Mouse (Mus musculus) midbrain, postnatal 0 days (tissue): Measurements from ENCODE around the gene Prr7. TPM values are rescaled to one million over a fixed set of nuclear protein-coding genes. Genes with fewer than 3 reads are reported as not detected.
A peak's percentile ranks its signal among the peaks of the same experiment; 100 is the strongest.

Experiments used
- ATAC-seq: fragments of 200-750 bp; cut with Nextera tagmentation; 2 replicates; pipeline ENCODE4 v1.8.0; 2017; ENCODE audit warnings: moderate number of reproducible peaks, mild to moderate bottlenecking, moderate TSS enrichment, moderate library complexity; ENCODE audit not compliant: low FRiP score
- DNase-seq: peaks from one replicate; pipeline ENCODE4 v3.0.0-alpha.2; 2015; ENCODE audit warnings: low spot score
- H3K27ac ChIP-seq: fragments of 300-500 bp; sonication (generic); 2 replicates; pipeline ENCODE4 v1.5.1; 2014; ENCODE audit warnings: low read depth, mild to moderate bottlenecking, low read length, mixed read lengths
- H3K27me3 ChIP-seq: fragments of 300-500 bp; sonication (generic); 2 replicates; pipeline ENCODE4 v1.6.1; 2014; ENCODE audit warnings: low read length, control low read depth, mixed read lengths; ENCODE audit not compliant: insufficient read depth
- H3K36me3 ChIP-seq: fragments of 300-500 bp; sonication (generic); 2 replicates; pipeline ENCODE4 v1.6.1; 2014; ENCODE audit warnings: low read length, control low read depth, mixed read lengths; ENCODE audit not compliant: insufficient read depth
- H3K4me1 ChIP-seq: fragments of 300-500 bp; sonication (generic); 2 replicates; pipeline ENCODE4 v1.6.1; 2014; ENCODE audit warnings: mild to moderate bottlenecking, control low read depth, antibody characterized with exemption, low read length, mixed read lengths; ENCODE audit not compliant: insufficient read depth
- H3K4me2 ChIP-seq: fragments of 300-500 bp; sonication (generic); 2 replicates; pipeline ENCODE4 v1.6.1; 2014; ENCODE audit warnings: low read depth, mild to moderate bottlenecking, low read length, mixed read lengths; ENCODE audit not compliant: poor library complexity, severe bottlenecking
- H3K4me3 ChIP-seq: fragments of 300-500 bp; sonication (generic); 2 replicates; pipeline ENCODE4 v1.5.1; 2014; ENCODE audit warnings: low read depth, mild to moderate bottlenecking, low read length, moderate library complexity
- H3K9ac ChIP-seq: fragments of 300-500 bp; sonication (generic); replicated peaks from 2 replicates; pipeline ENCODE4 v1.6.1; 2014; ENCODE audit warnings: mild to moderate bottlenecking, low read length, moderate library complexity, mixed read lengths; ENCODE audit not compliant: poor library complexity, severe bottlenecking
- H3K9me3 ChIP-seq: fragments of 300-500 bp; sonication (generic); 2 replicates; pipeline ENCODE4 v1.6.1; 2016; ENCODE audit warnings: low read length, control low read depth
- CTCF ChIP-seq: IDR thresholded peaks from 2 replicates; pipeline ENCODE4 v1.5.1; 2016; ENCODE audit warnings: antibody characterized with exemption, mild to moderate bottlenecking
- WGBS: fragments of 180-500 bp; shearing (Covaris S2); extraction: QIAGEN DNeasy Blood & Tissue Kit; methylation state at CpG from one replicate; pipeline ENCODE4 v1.1.7; 2014; 5-methylcytosine and 5-hydroxymethylcytosine counted together
- polyA plus RNA-seq: library from polyadenylated mRNA; unstranded; fragments of >200 nt; fragmentation: Nextera tagmentation; extraction: Ambion mirVana; gene quantifications from 2 replicates; pipeline ENCODE4 v1.2.1, GENCODE M21; 2015
- total RNA-seq: library from RNA; depleted of rRNA; stranded (reverse); fragments of >200 nt; gene quantifications from 2 replicates; pipeline ENCODE4 v1.2.3, GENCODE M21; 2014

The Prr7 gene
- total and polyA plus RNA-seq, 2 experiments from 2014 or later, result 8.1 to 131 TPM

GRCm38 (mm10) chr13:55484520-55485088, 20.5 kb downstream of the Prr7 start:
- DNase-seq (no peak), ATAC-seq (no peak)
- H3K9me3 ChIP-seq, result no peaks in the 10 kb centered on the region
- peaks cover 11% of the 10 kb centered on the region; the same call in 1 of the 2 replicates for H3K4me1 ChIP-seq
- peaks cover 34% of the 10 kb centered on the region for H3K36me3 ChIP-seq
- peak overlapping the region; percentile 98 for H3K9ac ChIP-seq
- 14% methylated on average over 6 of the region's 7 CpGs for WGBS
- peak overlapping the region; percentile 75 for H3K27ac ChIP-seq
- H3K4me2 ChIP-seq, result peak overlapping the region; percentile 97
- H3K27me3 ChIP-seq, result no peaks in the 10 kb centered on the region
- no peak for TF ChIP-seq CTCF
- H3K4me3 ChIP-seq, result peak overlapping the region; percentile 75

GRCm38 (mm10) chr13:55486029-55486794, 22.1 kb downstream of the Prr7 start:
- H3K9me3 ChIP-seq, result no peaks in the 10 kb centered on the region
- H3K4me1 ChIP-seq, result peaks cover 11% of the 10 kb centered on the region; the same call in 1 of the 2 replicates
- DNase-seq (no peak), ATAC-seq (no peak)
- peak overlapping the region; percentile 97 for H3K4me2 ChIP-seq
- H3K9ac ChIP-seq, result peak overlapping the region; percentile 98
- peak overlapping the region; percentile 75 for H3K4me3 ChIP-seq
- peak overlapping the region; percentile 99 for H3K27ac ChIP-seq
- H3K36me3 ChIP-seq, result peaks cover 20% of the 10 kb centered on the region
- no peak for TF ChIP-seq CTCF
- no peaks in the 10 kb centered on the region for H3K27me3 ChIP-seq
- WGBS, result 19% methylated on average over 14 of the region's 14 CpGs

GRCm38 (mm10) chr13:55486916-55487577, 23.0 kb downstream of the Prr7 start:
- peak overlapping the region; percentile 99 for H3K27ac ChIP-seq
- peaks cover 11% of the 10 kb centered on the region; the same call in 1 of the 2 replicates for H3K4me1 ChIP-seq
- peak overlapping the region; percentile 97 for H3K4me2 ChIP-seq
- WGBS, result under 1% methylated on average over 28 of the region's 29 CpGs
- no peaks in the 10 kb centered on the region for H3K9me3 ChIP-seq
- ATAC-seq, result peak; percentile 42
- TF ChIP-seq CTCF, result no peak
- no peaks in the 10 kb centered on the region for H3K27me3 ChIP-seq
- DNase-seq, result peak; percentile 63
- H3K36me3 ChIP-seq, result peaks cover 11% of the 10 kb centered on the region
- H3K4me3 ChIP-seq, result peak overlapping the region; percentile 75
- H3K9ac ChIP-seq, result peak overlapping the region; percentile 98

- Histone ChIP-seq H3K4me1 (peaks cover 7% of the 10 kb centered on the region; the same call in 1 of the 2 replicates), H3K4me3 (peak within 1 kb of the TSS; percentile 75), H3K27ac (peak within 1 kb of the TSS; percentile 99), H3K4me2 (peak within 1 kb of the TSS; percentile 97), H3K36me3 (peaks cover 3% of the 10 kb centered on the region; the same call in 1 of the 2 replicates), H3K9ac (peak within 1 kb of the TSS; percentile 98), H3K9me3 (no peaks in the 10 kb centered on the region), H3K27me3 (no peaks in the 10 kb centered on the region)
- no peak for TF ChIP-seq CTCF
- WGBS, result under 1% methylated on average over 30 of the region's 83 CpGs
- DNase-seq (peak; percentile 81), ATAC-seq (peak; percentile 84)
Measured at GRCm38 (mm10) chr13:55487578-55488498, 23.8 kb downstream of the Prr7 start, which contains the start of gene Dbn1. TSS of gene Dbn1 (minus strand) at chr13:55488111.

GRCm38 (mm10) chr13:55494257-55494656, 30.2 kb downstream of the Prr7 start:
- peak; percentile 17; the same call in 1 of the 2 replicates for TF ChIP-seq CTCF
- no peak overlapping the region for H3K27ac ChIP-seq
- H3K4me1 ChIP-seq, result peaks cover 4% of the 10 kb centered on the region
- H3K4me2 ChIP-seq, result no peak overlapping the region
- ATAC-seq (no peak), DNase-seq (no peak)
- no peak overlapping the region for H3K4me3 ChIP-seq
- H3K9me3 ChIP-seq, result no peaks in the 10 kb centered on the region
- H3K36me3 ChIP-seq, result peaks cover 6% of the 10 kb centered on the region; the same call in 1 of the 2 replicates
- WGBS, result 20% methylated on average over 2 of the region's 2 CpGs
- no peaks in the 10 kb centered on the region for H3K27me3 ChIP-seq
- no peak overlapping the region for H3K9ac ChIP-seq
